Mouse (Mus musculus): ENCODE measurements at regions not wholly inside any gene's neighbourhood (a gene's known extent, or its start where the extent isn't known, plus 50 kb on each side); places are given as distances from the start of the nearest gene placed in this dataset.
"Not testable (repeated sequence)": the region's sequence is repeated elsewhere in the genome, so short reads cannot be mapped to it uniquely, and the experiment has no call there.

DNA sequence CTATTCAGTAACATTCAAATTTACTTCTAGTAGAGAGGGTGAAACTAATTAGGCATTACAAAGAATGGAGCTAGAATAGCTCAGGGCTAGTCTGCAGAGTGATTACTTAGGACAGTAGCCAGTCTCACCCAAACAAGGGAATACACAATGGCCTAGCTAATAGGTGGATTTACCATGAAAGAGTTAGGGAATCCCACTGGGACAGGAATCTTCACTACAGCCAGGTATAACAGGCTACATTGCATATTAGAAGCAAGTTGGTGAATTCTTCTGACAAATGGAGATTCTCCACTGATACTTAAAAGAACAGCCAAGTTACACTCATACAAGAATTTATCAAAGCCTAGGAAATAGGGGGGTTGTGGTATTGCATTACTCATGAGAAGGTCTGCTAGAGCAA, 670.2 kb upstream of the Chrm3 start:
- DNase-seq (ENCODE audit: extremely low read depth, insufficient read length, low spot score): not testable (repeated sequence)

GRCm38 (mm10) chr13:11030381-11030780, 669.7 kb upstream of the Chrm3 start:
- DNase-seq (ENCODE audit: extremely low read depth, insufficient read length, low spot score): no peak

DNA sequence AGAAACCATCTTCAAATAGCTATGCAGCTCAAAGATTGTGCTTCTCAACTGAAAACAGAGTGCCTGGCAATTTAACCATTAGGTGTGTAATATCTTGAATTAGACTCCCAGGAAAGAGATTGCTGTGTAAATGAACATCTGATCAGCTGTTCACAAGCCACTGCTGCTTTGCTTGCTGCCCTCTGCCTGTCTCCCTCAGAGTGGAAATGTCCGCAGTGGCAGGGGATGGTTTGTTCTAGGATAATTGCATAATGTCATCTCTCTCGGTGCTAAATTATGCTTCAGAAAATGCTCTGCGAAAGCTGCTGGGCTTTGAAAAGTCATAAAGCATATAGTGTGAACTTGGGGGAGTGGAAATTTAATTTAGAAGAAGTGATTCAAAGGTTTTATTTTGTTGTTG, 665.3 kb upstream of the Chrm3 start:
- no peak for DNase-seq (ENCODE audit: extremely low read depth, insufficient read length, low spot score)

- DNase-seq (ENCODE audit: extremely low read depth, insufficient read length, low spot score): no peak
These were observed 663.8 kb upstream of the Chrm3 start for GRCm38 (mm10) chr13:11024441-11024840.

- no peak for DNase-seq (ENCODE audit: extremely low read depth, insufficient read length, low spot score)
These were observed 656.9 kb upstream of the Chrm3 start for GRCm38 (mm10) chr13:11017584-11017983.

DNA sequence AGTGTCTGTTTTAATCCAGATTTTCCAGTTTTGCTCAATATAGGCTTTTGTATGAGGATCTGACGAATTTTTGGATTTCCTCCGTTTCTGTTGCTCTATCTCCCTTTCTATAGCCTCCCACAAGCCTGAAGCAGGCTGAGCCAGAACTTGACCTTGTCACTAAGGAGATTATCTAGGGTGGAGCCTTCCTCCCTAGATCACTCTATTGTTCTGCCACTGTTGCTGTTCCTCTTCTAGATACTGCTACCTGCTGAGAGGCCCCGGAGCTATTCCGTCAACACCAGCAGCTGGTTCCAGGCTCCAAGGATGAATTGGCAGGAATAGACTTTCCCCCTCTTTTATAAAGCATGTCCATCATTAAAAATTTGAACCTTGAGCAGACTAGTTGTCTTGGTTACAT, 644.7 kb upstream of the Chrm3 start:
- no peak for DNase-seq (ENCODE audit: extremely low read depth, insufficient read length, low spot score)

- DNase-seq (ENCODE audit: extremely low read depth, insufficient read length, low spot score): no peak
These were observed 630.5 kb upstream of the Chrm3 start for GRCm38 (mm10) chr13:10991151-10991550.

- no peak for DNase-seq (ENCODE audit: extremely low read depth, insufficient read length, low spot score)
These were observed 629.9 kb upstream of the Chrm3 start for GRCm38 (mm10) chr13:10990503-10991025.

- DNase-seq (ENCODE audit: extremely low read depth, insufficient read length, low spot score): peak; percentile 9
These were observed 628.6 kb upstream of the Chrm3 start for GRCm38 (mm10) chr13:10989095-10989814.

- no peak for DNase-seq (ENCODE audit: extremely low read depth, insufficient read length, low spot score)
These were observed 623.1 kb upstream of the Chrm3 start for GRCm38 (mm10) chr13:10983736-10984135.

- no peak for DNase-seq (ENCODE audit: extremely low read depth, insufficient read length, low spot score)
These were observed 621.9 kb upstream of the Chrm3 start for GRCm38 (mm10) chr13:10982543-10982942.

DNA sequence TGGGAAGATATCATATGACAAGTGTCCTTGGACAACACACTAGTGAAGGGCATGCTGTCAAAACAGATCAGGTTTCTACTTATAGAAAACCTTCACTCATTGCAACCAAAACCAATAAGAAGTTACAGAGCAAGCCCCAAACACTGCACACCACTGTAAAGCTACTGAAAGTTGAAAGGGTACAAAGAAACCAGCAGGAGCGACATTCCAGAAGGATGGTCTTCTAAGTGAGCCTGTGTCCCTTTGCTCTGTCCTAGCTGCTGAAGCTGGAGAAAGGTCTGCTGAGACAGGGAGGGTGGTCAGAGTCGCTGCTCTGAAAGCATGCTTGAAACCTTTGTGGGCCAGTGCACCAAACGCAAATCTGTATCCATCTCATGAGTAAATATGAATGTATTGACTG, 611.3 kb upstream of the Chrm3 start:
- DNase-seq (ENCODE audit: extremely low read depth, insufficient read length, low spot score): no peak

- no peak for DNase-seq (ENCODE audit: extremely low read depth, insufficient read length, low spot score)
These were observed 610.1 kb upstream of the Chrm3 start for GRCm38 (mm10) chr13:10970721-10971120.

GRCm38 (mm10) chr13:10952923-10953322, 592.3 kb upstream of the Chrm3 start:
- DNase-seq (ENCODE audit: extremely low read depth, insufficient read length, low spot score): no peak

DNA sequence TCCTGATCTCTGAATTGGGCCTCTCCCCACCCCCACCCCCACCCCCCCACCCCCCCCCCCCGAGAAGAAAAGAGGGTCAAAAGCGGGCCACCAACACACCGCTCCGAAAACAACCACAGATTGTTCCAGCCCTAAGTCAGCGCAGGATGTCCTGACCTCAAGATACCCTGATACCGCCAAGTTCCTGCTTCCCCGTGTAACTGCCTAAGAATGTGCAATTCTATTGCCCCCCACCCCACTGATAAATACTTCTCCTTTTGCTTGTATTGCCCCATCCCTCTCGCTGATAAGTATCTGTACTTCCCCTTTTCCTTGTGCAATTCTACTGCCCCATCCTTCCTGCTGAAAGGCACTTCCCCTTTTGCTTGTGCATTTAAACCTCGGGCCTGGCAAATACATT, 590.0 kb upstream of the Chrm3 start:
- not testable (repeated sequence) for DNase-seq (ENCODE audit: extremely low read depth, insufficient read length, low spot score)

- DNase-seq (ENCODE audit: extremely low read depth, insufficient read length, low spot score): no peak
These were observed 586.8 kb upstream of the Chrm3 start for GRCm38 (mm10) chr13:10947398-10947797.

DNA sequence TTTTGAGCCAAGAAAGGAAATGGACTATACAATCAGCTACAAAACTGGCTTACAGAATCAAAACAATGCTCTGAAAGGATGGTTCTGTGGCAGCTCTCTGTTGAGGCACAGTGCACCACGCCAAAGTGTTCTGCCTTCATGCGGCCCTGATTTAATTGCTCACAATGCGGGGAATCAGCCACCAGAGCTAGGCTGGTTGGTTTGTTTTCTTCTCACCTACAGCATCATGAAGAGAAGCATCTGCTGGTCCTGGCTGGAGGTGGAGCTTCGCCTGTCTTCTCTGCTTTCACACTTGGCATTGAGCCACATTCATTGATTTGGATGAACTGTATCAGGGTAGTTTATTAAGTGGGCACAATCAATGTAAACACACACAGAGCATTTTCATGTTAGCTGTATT, 583.2 kb upstream of the Chrm3 start:
- no peak for DNase-seq (ENCODE audit: extremely low read depth, insufficient read length, low spot score)

DNA sequence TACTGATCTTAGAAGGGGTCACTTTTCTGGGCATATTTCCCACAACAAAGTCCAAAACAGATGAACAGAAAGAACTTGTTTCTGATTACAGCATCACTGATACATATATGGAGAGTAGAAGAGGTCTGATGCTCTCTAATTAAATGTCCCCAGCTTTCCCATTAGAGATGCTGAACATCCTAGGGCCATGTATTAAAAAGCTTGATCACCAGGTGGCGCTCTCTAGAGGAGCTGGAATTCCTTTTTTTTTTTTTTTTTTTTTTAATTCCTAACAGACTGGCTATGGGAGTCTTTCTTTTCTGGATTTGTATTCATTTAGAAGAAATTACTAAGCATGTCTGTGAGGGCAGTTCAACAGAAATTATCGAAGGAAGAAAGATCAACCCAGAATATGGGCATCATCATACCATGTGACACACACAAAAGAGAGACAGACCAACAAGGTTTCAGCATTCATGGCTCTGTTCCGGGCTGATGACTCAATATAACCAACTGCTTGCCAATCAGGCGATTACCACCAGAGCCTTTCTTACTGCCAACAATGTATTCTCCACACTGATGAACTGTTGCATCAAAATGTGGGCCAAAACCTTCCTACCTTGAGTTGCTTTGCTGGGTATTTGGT, 581.5 kb upstream of the Chrm3 start:
- no peak for DNase-seq (ENCODE audit: extremely low read depth, insufficient read length, low spot score)

GRCm38 (mm10) chr13:10938233-10938632, 577.6 kb upstream of the Chrm3 start:
- DNase-seq (ENCODE audit: extremely low read depth, insufficient read length, low spot score): no peak

GRCm38 (mm10) chr13:10930741-10931140, 570.1 kb upstream of the Chrm3 start:
- no peak for DNase-seq (ENCODE audit: extremely low read depth, insufficient read length, low spot score)

- no peak for DNase-seq (ENCODE audit: extremely low read depth, insufficient read length, low spot score)
These were observed 553.7 kb upstream of the Chrm3 start for GRCm38 (mm10) chr13:10914377-10914776.

GRCm38 (mm10) chr13:10909122-10909751, 548.6 kb upstream of the Chrm3 start:
- no peak for DNase-seq (ENCODE audit: extremely low read depth, insufficient read length, low spot score)
